Mouse (Mus musculus) lung, embryonic 14.5 days (tissue): Measurements from ENCODE around the gene Mymx. TPM values are rescaled to one million over a fixed set of nuclear protein-coding genes. Genes with fewer than 3 reads are reported as not detected.

Experiments used
- ATAC-seq: fragments of 200-750 bp; cut with Nextera tagmentation; 2 replicates; pipeline ENCODE4 v1.8.0; 2017; ENCODE audit warnings: mild to moderate bottlenecking, moderate TSS enrichment, moderate library complexity; ENCODE audit not compliant: insufficient read depth
- DNase-seq: peaks from one replicate; pipeline ENCODE4 v3.0.0-alpha.2; 2015
- H3K27ac ChIP-seq: fragments of 300-500 bp; sonication (generic); 2 replicates; pipeline ENCODE4 v1.5.1; 2014; ENCODE audit warnings: low read depth, mild to moderate bottlenecking, moderate library complexity
- H3K27me3 ChIP-seq: fragments of 300-500 bp; sonication (generic); 2 replicates; pipeline ENCODE4 v1.6.1; 2014; ENCODE audit warnings: low read length, control low read depth; ENCODE audit not compliant: insufficient read depth
- H3K36me3 ChIP-seq: fragments of 300-500 bp; sonication (generic); 2 replicates; pipeline ENCODE4 v1.6.1; 2014; ENCODE audit warnings: control low read depth; ENCODE audit not compliant: insufficient read depth
- H3K4me1 ChIP-seq: fragments of 300-500 bp; sonication (generic); 2 replicates; pipeline ENCODE4 v1.6.1; 2014; ENCODE audit warnings: antibody characterized with exemption, control low read depth; ENCODE audit not compliant: insufficient read depth
- H3K4me2 ChIP-seq: fragments of 300-500 bp; sonication (generic); 2 replicates; pipeline ENCODE4 v1.6.1; 2014; ENCODE audit warnings: mild to moderate bottlenecking
- H3K4me3 ChIP-seq: fragments of 300-500 bp; sonication (generic); 2 replicates; pipeline ENCODE4 v1.5.1; 2014; ENCODE audit warnings: low read depth, low read length
- H3K9ac ChIP-seq: fragments of 300-500 bp; sonication (generic); 2 replicates; pipeline ENCODE4 v1.6.1; 2014
- H3K9me3 ChIP-seq: fragments of 300-500 bp; sonication (generic); 2 replicates; pipeline ENCODE4 v1.6.1; 2016; ENCODE audit warnings: low read depth, low read length, control low read depth
- CTCF ChIP-seq: IDR thresholded peaks from 2 replicates; pipeline ENCODE4 v1.5.1; 2016; ENCODE audit warnings: antibody characterized with exemption, low read depth
- WGBS: fragments of 180-500 bp; shearing (Covaris S2); extraction: QIAGEN DNeasy Blood & Tissue Kit; methylation state at CpG from one replicate; pipeline ENCODE4 v1.1.7; 2014; 5-methylcytosine and 5-hydroxymethylcytosine counted together
- polyA plus RNA-seq: library from polyadenylated mRNA; unstranded; fragments of >200 nt; fragmentation: Nextera tagmentation; extraction: Ambion mirVana; gene quantifications from 2 replicates; pipeline ENCODE4 v1.2.1, GENCODE M21; 2014

Gene Mymx
- polyA plus RNA-seq, 1 experiment from 2014 or later = not detected

DNA sequence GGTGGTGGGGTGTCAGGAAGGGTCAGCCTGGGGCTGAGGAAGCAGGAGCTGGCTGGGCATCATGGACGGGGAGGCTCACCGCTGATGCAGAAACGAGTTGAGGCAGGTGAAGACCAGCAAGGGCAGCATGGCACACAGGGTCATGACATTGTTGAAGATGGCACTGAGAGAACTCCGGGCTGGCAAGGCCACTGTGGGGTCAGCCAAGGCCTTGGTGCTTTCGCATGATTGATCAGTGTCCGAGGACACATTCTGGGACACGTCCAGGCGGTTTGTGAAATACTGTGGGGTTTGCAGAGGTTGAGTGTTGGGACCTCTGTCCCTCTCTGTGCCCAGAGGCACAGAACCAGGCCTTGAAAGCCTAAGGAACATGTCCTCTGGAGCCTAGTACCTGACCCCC lies 12.1 kb downstream of the Mymx start:
- H3K4me2 ChIP-seq = no peak overlapping the region
- H3K9ac ChIP-seq = no peak overlapping the region
- TF ChIP-seq CTCF = no peak
- no peaks in the 10 kb centered on the region for H3K27me3 ChIP-seq
- peaks cover 28% of the 10 kb centered on the region for H3K4me1 ChIP-seq
- H3K9me3 ChIP-seq = no peaks in the 10 kb centered on the region
- H3K36me3 ChIP-seq = peaks cover 34% of the 10 kb centered on the region
- no peak overlapping the region for H3K4me3 ChIP-seq
- no peak for DNase-seq
- H3K27ac ChIP-seq = no peak overlapping the region
- no peak for ATAC-seq
- 89% methylated on average over 8 of the region's 8 CpGs for WGBS

DNA sequence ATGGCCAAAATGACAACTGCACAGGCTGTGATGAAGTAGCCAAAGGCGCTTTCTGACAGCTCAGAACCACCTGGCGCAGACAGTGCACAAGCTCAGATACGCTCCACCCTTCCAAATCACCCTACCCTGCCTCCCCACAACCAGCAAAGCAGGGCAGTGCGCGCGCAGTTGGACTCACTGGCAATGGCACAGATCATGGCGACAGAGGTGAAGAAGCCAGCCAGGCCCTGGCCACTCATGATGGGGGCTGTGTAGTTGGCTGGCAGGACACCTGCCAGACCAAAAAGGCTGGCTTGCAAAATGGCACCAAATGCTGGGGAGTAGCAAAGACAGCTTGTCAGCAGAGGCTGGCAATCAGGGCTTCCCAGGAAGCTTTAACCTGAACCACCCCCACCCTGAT lies 12.7 kb downstream of the Mymx start:
- 97% methylated on average over 7 of the region's 7 CpGs for WGBS
- peaks cover 29% of the 10 kb centered on the region for H3K4me1 ChIP-seq
- no peak for TF ChIP-seq CTCF

DNA sequence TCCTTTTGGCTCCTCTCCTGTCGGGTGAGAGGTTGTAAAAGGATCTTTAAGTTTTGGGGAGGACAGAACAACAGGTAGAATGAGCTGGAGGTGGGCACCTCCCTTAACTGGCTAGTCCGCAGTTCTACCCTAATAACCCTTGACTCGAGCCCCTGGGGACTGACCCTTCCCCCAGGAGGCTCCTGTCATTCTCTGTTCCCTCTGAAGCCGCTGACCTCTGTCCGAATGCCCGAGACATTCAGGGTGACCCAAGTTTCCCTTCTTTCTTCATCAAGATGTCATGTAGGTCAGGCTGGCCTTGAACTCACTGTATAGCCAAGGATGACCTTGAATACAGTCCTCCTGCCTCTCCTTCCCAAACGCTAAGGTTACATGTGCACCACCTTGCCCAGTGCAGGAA lies 13.5 kb downstream of the Mymx start:
- no peak overlapping the region for H3K4me3 ChIP-seq
- ATAC-seq = no peak
- H3K27ac ChIP-seq = no peak overlapping the region
- no peak for TF ChIP-seq CTCF
- H3K27me3 ChIP-seq = no peaks in the 10 kb centered on the region
- H3K9me3 ChIP-seq = no peaks in the 10 kb centered on the region
- 89% methylated on average over 7 of the region's 7 CpGs for WGBS
- no peak for DNase-seq
- no peak overlapping the region for H3K4me2 ChIP-seq
- H3K36me3 ChIP-seq = peaks cover 34% of the 10 kb centered on the region
- no peak overlapping the region for H3K9ac ChIP-seq
- H3K4me1 ChIP-seq = peaks cover 29% of the 10 kb centered on the region

More for the DNA sequence above, 12.7 kb downstream of the Mymx start:
- Histone ChIP-seq H3K36me3 (peaks cover 34% of the 10 kb centered on the region), H3K9me3 (no peaks in the 10 kb centered on the region), H3K4me2 (no peak overlapping the region), H3K4me3 (no peak overlapping the region), H3K9ac (no peak overlapping the region), H3K27ac (no peak overlapping the region), H3K27me3 (no peaks in the 10 kb centered on the region)
- DNase-seq (no peak), ATAC-seq (no peak)

DNA sequence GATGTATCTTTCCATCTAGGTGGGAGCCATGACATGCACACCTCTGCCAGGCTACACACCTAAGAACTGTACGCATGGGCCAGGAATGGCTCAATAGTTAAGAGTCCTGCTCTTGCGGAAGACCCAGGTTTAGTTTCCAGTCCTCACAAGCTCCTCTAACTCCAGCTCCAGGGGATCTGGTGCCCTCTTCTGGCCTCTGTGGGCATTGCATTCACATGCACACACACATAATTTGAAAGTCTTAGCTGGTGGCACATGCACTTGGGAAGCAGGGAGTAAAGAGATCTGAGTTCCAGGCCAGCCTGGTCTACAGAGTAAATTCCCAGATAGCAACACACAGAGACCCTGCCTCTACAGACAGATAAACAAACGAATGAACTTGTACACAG lies 15.5 kb downstream of the Mymx start:
- no peak for ATAC-seq
- peak; percentile 55 for TF ChIP-seq CTCF
- Histone ChIP-seq H3K4me1 (peaks cover 15% of the 10 kb centered on the region), H3K27ac (peak overlapping the region; percentile 83; the same call in 1 of the 2 replicates), H3K9ac (no peak overlapping the region), H3K36me3 (peaks cover 34% of the 10 kb centered on the region), H3K27me3 (no peaks in the 10 kb centered on the region), H3K4me3 (no peak overlapping the region), H3K4me2 (no peak overlapping the region), H3K9me3 (no peaks in the 10 kb centered on the region)
- WGBS = 97% methylated on average over 3 of the region's 3 CpGs
- DNase-seq = no peak

DNA sequence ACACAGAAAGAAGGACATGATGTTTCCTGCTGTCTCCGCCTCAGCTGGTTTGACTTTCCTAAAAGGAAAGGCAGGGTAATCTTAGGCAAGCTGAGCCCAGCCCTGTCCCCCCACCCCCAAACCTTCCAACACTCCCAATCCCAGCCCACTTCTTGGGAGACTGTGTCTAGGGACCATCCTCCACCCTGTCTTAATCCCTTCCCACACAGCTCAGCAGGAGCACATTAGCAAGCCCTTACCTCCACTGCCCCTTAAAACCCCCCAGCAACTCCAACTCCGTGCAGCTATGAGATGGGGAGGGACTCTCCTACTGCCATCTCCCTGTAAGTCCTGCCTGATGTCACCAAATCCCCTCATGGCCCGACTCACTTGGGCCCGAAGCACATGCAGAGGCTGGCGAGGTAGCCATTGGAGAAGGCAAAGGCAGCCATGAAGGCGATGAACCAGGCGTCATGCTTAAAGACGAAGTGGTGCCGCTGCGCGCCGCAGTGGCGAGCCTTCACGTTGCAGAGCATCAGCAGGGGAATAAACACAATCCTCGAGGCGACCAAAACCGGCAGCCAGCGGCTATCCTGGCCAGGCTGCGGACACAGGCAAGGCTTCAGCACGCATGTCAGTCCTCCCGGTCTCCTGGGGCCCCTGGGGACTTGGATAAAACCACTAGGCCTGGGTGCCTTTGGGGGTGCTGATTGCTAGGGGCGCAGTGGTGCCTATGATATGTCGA lies 16.0 kb downstream of the Mymx start:
- no peak overlapping the region for H3K4me3 ChIP-seq
- ATAC-seq (no peak), DNase-seq (no peak)
- H3K27ac ChIP-seq = peak overlapping the region; percentile 83; the same call in 1 of the 2 replicates
- H3K36me3 ChIP-seq = peaks cover 34% of the 10 kb centered on the region
- peak overlapping the region; percentile 15; the same call in 1 of the 2 replicates for H3K4me2 ChIP-seq
- H3K4me1 ChIP-seq = peaks cover 17% of the 10 kb centered on the region
- no peak for TF ChIP-seq CTCF
- H3K9ac ChIP-seq = no peak overlapping the region
- 65% methylated on average over 23 of the region's 23 CpGs for WGBS
- no peaks in the 10 kb centered on the region for H3K9me3 ChIP-seq
- no peaks in the 10 kb centered on the region for H3K27me3 ChIP-seq

DNA sequence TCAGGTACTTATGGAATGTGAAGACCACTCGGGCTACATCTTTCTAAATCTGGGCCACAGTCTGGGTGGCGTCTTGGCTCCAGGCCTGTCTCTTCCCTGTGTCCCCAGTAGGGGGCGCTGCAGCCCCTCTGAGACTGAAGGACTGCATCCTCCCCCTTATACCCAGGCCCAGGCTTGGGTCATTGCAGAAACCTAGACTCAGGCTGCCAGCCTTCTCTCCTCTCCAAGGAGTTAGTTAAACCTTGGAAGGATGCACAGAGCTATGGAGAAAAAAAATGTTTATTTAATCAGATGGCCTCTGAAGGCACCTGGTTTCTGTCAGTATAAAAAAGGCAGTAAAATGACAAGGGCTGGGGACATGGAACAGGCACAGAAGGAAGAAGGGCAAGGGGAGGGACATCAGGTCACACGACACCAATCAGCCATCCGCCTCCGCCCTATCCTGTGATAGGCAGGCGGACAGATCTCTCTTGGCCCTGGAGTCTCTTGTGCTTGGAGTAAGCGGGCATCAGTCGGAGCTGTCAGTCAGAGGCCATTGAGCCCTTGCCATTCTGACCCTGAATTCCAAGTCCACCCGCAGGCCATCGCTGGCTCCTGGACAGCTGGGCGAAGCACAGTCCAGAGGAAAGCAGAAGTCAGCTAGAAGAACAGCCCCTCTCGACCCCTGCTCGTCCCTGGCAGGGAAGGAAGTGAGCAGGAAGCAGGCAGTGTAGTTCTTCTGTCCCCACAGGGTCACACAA lies 16.8 kb downstream of the Mymx start:
- peak; percentile 90 for TF ChIP-seq CTCF
- H3K4me1 ChIP-seq = peaks cover 19% of the 10 kb centered on the region
- no peaks in the 10 kb centered on the region for H3K9me3 ChIP-seq
- H3K4me3 ChIP-seq = no peak overlapping the region
- 26% methylated on average over 14 of the region's 14 CpGs for WGBS
- DNase-seq (peak; percentile 86), ATAC-seq (peak; percentile 52)
- H3K9ac ChIP-seq = no peak overlapping the region; the same call in 1 of the 2 replicates
- peak overlapping the region; percentile 46 for H3K4me2 ChIP-seq
- peak overlapping the region; percentile 83 for H3K27ac ChIP-seq
- no peaks in the 10 kb centered on the region for H3K27me3 ChIP-seq
- H3K36me3 ChIP-seq = peaks cover 29% of the 10 kb centered on the region
